Mouse (Mus musculus): ENCODE measurements around the gene Tnfsf10. TPM values are rescaled to one million over a fixed set of nuclear protein-coding genes. Genes with fewer than 3 reads are reported as not detected.
"Not testable (repeated sequence)": the region's sequence is repeated elsewhere in the genome, so short reads cannot be mapped to it uniquely, and the experiment has no call there.

Tnfsf10 gene
- polyA plus RNA-seq, 1 experiment from 2014 or later = 0.07 TPM

- Histone ChIP-seq H3K4me1 (replicated peaks) (peaks cover 9% of the 10 kb centered on the region; the same call in 1 of the 2 replicates), H3K27me3 (peaks cover 5% of the 10 kb centered on the region; the same call in 1 of the 2 replicates), H3K36me3 (no peaks in the 10 kb centered on the region), H3K4me3 (replicated peaks) (no peak overlapping the region), H3K9ac (replicated peaks) (no peak overlapping the region), H3K4me2 (replicated peaks) (no peak overlapping the region), H3K9me3 (no peaks in the 10 kb centered on the region), H3K27ac (no peak overlapping the region)
- 84% methylated on average over 9 of the region's 9 CpGs for WGBS
- ATAC-seq = no peak
Measured at GRCm38 (mm10) chr3:27285072-27285471, 31.8 kb upstream of the Tnfsf10 start.

GRCm38 (mm10) chr3:27288301-27288700 is 28.5 kb upstream of the Tnfsf10 start:
- Histone ChIP-seq H3K9ac (replicated peaks) (no peak overlapping the region), H3K27me3 (no peaks in the 10 kb centered on the region), H3K27ac (no peak overlapping the region), H3K9me3 (no peaks in the 10 kb centered on the region), H3K4me1 (replicated peaks) (peaks cover 7% of the 10 kb centered on the region; the same call in 1 of the 2 replicates), H3K4me2 (replicated peaks) (no peak overlapping the region), H3K36me3 (no peaks in the 10 kb centered on the region), H3K4me3 (replicated peaks) (no peak overlapping the region)
- WGBS = 76% methylated on average over 2 of the region's 2 CpGs
- ATAC-seq = no peak

GRCm38 (mm10) chr3:27288909-27289308 is 27.9 kb upstream of the Tnfsf10 start:
- H3K27ac ChIP-seq = no peak overlapping the region
- no peak for ATAC-seq

DNA sequence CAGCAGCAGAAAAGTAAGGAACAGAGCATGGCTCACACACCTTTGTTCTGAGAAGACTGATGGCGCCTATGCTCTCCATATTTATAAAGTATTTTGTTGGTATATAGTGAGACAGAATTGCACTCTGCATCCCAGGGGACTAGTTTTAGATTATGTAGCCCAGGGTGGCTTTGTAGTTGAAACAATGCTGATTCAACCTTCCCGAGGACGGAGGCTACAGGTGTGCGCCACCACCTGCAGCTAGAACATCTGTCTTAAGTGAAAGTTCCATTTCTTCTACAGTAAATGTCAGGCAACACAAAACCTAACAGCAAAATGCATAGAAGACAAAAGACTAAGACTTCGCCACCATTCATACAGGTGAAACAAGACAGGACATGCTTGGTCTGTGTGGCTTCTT is 26.5 kb upstream of the Tnfsf10 start:
- Histone ChIP-seq H3K27me3 (no peaks in the 10 kb centered on the region), H3K4me2 (replicated peaks) (no peak overlapping the region), H3K4me1 (replicated peaks) (no peaks in the 10 kb centered on the region), H3K9ac (replicated peaks) (no peak overlapping the region), H3K4me3 (replicated peaks) (no peak overlapping the region), H3K27ac (no peak overlapping the region), H3K9me3 (no peaks in the 10 kb centered on the region), H3K36me3 (no peaks in the 10 kb centered on the region)
- WGBS = 86% methylated on average over 5 of the region's 5 CpGs
- ATAC-seq = no peak

More at GRCm38 (mm10) chr3:27288909-27289308, 27.9 kb upstream of the Tnfsf10 start:
- Histone ChIP-seq H3K4me1 (replicated peaks) (0 out of 2 replicates have a peak, but pooled peaks cover under 1% of the 10 kb centered on the region), H3K9me3 (no peaks in the 10 kb centered on the region), H3K4me2 (replicated peaks) (no peak overlapping the region), H3K36me3 (no peaks in the 10 kb centered on the region), H3K9ac (replicated peaks) (no peak overlapping the region), H3K4me3 (replicated peaks) (no peak overlapping the region), H3K27me3 (no peaks in the 10 kb centered on the region)
- 76% methylated on average over 8 of the region's 8 CpGs for WGBS

DNA sequence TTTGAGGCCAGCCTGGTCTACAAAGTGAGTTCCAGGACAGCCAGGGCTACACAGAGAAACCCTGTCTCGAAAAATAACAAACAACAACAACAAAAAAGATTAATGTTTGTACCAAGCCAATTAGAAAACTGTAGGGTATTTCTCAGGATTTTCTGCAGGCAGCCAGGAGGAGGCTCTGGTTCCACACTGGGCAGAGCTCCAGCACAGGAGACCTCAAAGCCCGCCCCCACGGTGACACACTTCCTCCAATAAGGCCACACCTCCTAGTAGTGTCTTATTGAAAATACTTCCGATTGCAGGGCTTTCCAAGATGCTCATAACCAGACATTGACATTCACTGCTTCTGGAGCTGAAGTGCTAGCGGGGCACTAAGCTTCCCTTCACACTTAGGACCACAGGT is 25.9 kb upstream of the Tnfsf10 start:
- H3K4me2 ChIP-seq (replicated peaks); H3K36me3 ChIP-seq; ATAC-seq; H3K9me3 ChIP-seq; H3K27ac ChIP-seq; H3K4me3 ChIP-seq (replicated peaks); H3K4me1 ChIP-seq (replicated peaks); H3K9ac ChIP-seq (replicated peaks); H3K27me3 ChIP-seq: not testable (repeated sequence)
- WGBS = 93% methylated on average over 5 of the region's 5 CpGs

GRCm38 (mm10) chr3:27291411-27291810 is 25.4 kb upstream of the Tnfsf10 start:
- ATAC-seq = 0 out of 2 replicates have a peak, but pooled peaks have one; percentile 24
- H3K4me2 ChIP-seq (replicated peaks); H3K36me3 ChIP-seq; H3K4me1 ChIP-seq (replicated peaks); H3K27me3 ChIP-seq; H3K9me3 ChIP-seq; H3K27ac ChIP-seq; H3K9ac ChIP-seq (replicated peaks); H3K4me3 ChIP-seq (replicated peaks): not testable (repeated sequence)
- WGBS = 92% methylated on average over 4 of the region's 4 CpGs

DNA sequence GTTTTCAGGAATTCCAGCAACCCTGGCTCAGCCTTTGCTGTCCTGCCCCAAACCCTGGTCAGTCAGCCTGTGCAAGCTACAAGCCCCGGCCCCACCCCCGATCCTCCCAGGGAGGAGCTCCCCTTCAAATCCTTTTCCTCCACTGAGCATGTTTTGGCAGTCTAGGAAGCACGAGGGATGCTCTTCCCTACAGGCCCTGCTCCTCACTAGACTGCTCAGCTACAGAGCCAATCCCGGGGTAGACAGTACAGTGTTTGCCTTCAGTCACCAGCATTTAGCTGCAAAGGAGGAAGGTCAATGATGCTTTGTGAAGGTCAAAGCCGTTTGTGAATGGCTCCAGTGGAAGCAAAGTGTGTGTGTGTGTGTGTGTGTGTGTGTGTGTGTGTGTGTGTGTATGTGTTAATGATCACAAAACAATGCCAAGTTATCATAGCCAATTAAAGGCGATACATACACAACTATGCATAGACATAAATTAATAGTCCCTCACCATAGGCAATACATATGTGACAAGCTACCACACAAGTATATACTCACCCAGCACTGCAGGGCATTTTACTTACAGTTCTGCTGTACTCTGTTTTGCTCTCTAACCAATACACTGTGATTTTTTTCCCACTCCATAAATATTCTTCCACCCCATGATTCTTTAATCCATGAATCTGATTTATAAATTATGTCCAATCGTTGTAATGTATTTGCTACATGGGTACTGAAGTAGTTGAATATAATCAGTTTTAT is 23.0 kb upstream of the Tnfsf10 start:
- 71% methylated on average over 7 of the region's 7 CpGs for WGBS
- Histone ChIP-seq H3K4me1 (replicated peaks) (no peaks in the 10 kb centered on the region), H3K27me3 (no peaks in the 10 kb centered on the region), H3K36me3 (no peaks in the 10 kb centered on the region), H3K4me2 (replicated peaks) (no peak overlapping the region), H3K9me3 (no peaks in the 10 kb centered on the region), H3K4me3 (replicated peaks) (no peak overlapping the region), H3K27ac (no peak overlapping the region), H3K9ac (replicated peaks) (no peak overlapping the region)
- no peak for ATAC-seq

DNA sequence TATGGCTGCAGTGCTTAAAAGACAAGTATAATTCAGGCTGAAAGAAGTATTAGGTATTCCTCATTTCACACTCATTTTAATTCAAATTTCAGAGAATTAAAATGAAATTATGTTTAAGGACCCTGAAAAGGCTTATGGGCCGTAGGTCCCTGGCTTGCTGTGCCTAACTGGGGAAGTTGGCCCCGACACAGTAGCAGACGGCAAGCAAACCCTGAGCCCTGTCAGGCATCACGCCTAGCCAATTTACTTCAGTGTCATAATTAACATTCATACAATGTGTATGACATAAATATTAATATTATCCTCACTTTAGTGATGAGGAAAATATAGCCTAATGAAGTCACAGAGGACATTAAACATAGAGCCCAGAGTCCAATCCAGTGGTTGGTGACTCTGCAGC is 16.4 kb upstream of the Tnfsf10 start:
- 74% methylated on average over 4 of the region's 4 CpGs for WGBS
- ATAC-seq = no peak
- no peak overlapping the region for H3K4me2 ChIP-seq (replicated peaks)
- H3K4me1 ChIP-seq (replicated peaks) = no peaks in the 10 kb centered on the region
- H3K36me3 ChIP-seq = no peaks in the 10 kb centered on the region
- H3K4me3 ChIP-seq (replicated peaks) = no peak overlapping the region
- H3K27me3 ChIP-seq = no peaks in the 10 kb centered on the region; the same call in 1 of the 2 replicates
- no peaks in the 10 kb centered on the region for H3K9me3 ChIP-seq
- H3K9ac ChIP-seq (replicated peaks) = no peak overlapping the region
- H3K27ac ChIP-seq = no peak overlapping the region

DNA sequence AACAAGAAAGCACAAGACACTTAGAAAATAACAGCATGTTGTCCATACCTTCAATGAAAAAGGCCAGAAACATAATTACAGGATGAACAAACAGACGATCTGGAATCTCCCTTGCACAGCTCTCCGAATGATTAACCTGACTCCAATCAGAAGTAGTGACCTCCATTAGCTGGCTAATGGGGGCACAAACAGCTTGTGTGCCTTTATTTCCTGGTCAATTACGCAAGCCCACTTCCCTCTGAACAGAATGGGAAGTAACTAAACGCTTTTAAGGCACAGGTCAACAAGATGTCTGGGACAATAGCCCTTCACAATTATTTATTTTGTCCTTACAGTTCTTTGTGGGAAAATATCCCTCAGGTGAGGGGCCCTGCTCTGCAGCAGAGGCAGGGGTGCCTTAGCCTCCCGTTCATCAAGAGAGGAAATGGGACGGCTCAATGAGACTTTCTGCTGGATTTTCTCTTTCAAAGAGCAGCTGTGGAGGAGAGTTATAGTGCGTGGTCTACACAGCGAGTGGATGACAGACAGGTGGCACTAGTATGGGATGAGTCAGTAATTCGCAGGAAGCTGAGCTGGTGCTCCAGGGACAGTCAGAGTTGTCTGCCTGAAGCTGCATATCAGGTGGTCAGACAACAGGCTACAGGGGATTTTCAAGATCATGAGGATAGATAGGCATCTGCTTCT is 14.3 kb upstream of the Tnfsf10 start:
- no peak for ATAC-seq
- no peak overlapping the region for H3K4me3 ChIP-seq (replicated peaks)
- no peaks in the 10 kb centered on the region for H3K36me3 ChIP-seq
- no peak overlapping the region for H3K27ac ChIP-seq
- no peak overlapping the region for H3K4me2 ChIP-seq (replicated peaks)
- no peaks in the 10 kb centered on the region for H3K9me3 ChIP-seq
- H3K9ac ChIP-seq (replicated peaks) = no peak overlapping the region
- no peaks in the 10 kb centered on the region for H3K4me1 ChIP-seq (replicated peaks)
- no peaks in the 10 kb centered on the region; the same call in 1 of the 2 replicates for H3K27me3 ChIP-seq
- WGBS = 78% methylated on average over 9 of the region's 9 CpGs

DNA sequence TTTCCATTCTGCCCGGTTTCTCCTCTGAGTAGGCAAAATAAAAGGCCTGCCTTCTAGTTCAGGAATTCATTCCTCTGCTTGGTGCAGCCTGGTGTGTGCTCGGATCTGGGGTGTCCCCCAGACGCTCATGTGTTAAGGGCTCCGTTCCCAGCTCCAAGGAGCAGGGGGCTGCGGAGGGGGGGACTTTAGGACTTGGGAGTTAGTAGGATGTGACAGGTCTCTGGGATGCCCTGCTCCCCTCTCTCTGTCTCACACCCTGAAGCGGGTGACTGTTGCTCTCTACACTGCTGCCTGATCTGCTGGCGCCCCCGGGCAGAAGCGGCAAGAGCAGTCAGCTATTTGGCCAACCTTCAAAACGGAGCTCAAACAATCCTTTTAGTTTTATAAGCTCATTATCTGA is 10.0 kb upstream of the Tnfsf10 start:
- 81% methylated on average over 10 of the region's 10 CpGs for WGBS
- Histone ChIP-seq H3K27me3 (no peaks in the 10 kb centered on the region), H3K36me3 (no peaks in the 10 kb centered on the region), H3K4me1 (replicated peaks) (no peaks in the 10 kb centered on the region), H3K4me3 (replicated peaks) (no peak overlapping the region), H3K27ac (no peak overlapping the region), H3K9me3 (no peaks in the 10 kb centered on the region), H3K9ac (replicated peaks) (no peak overlapping the region), H3K4me2 (replicated peaks) (no peak overlapping the region)
- ATAC-seq = no peak

DNA sequence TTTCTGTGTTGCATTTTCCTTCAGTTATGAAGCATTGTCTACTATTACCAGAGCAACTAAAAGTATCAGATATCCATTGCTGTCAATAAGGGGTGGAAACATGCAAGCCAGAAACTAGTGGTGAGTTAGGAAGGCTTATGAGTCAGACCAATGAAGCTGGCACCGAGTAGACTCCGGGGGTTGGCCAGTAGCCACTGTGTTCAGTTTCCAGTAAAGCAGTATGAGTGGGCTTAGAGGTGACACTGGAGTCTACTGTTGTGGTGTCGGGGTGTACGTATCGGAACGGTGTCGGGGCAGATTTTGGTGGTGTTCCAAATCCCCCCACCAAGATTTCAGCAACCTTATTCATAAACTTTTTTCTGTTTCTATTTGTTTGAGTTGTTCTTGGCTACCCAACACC is 5.9 kb upstream of the Tnfsf10 start:
- WGBS = 97% methylated on average over 7 of the region's 7 CpGs
- H3K9ac ChIP-seq (replicated peaks) = no peak overlapping the region

GRCm38 (mm10) chr3:27311475-27311874 is 5.4 kb upstream of the Tnfsf10 start:
- Histone ChIP-seq H3K4me1 (replicated peaks) (no peaks in the 10 kb centered on the region), H3K9me3 (no peaks in the 10 kb centered on the region), H3K9ac (replicated peaks) (no peak overlapping the region), H3K4me2 (replicated peaks) (no peak overlapping the region), H3K36me3 (no peaks in the 10 kb centered on the region), H3K4me3 (replicated peaks) (no peak overlapping the region), H3K27me3 (no peaks in the 10 kb centered on the region), H3K27ac (no peak overlapping the region)
- no peak for ATAC-seq
- WGBS = 97% methylated on average over 4 of the region's 4 CpGs

More for the DNA sequence above, 5.9 kb upstream of the Tnfsf10 start:
- no peak for ATAC-seq
- H3K36me3 ChIP-seq = no peaks in the 10 kb centered on the region
- H3K9me3 ChIP-seq = no peaks in the 10 kb centered on the region
- no peak overlapping the region for H3K27ac ChIP-seq
- H3K4me2 ChIP-seq (replicated peaks) = no peak overlapping the region
- H3K27me3 ChIP-seq = no peaks in the 10 kb centered on the region
- no peak overlapping the region for H3K4me3 ChIP-seq (replicated peaks)
- no peaks in the 10 kb centered on the region for H3K4me1 ChIP-seq (replicated peaks)
